Mouse (Mus musculus) ES-Bruce4 (cell line): ENCODE measurements around the gene Traf7.

ENCODE experiments used
- CTCF ChIP-seq: IDR thresholded peaks from one replicate; pipeline ENCODE4 v1.8.1; 2011; ENCODE audit warnings: low read depth, low read length
- POLR2A ChIP-seq: IDR thresholded peaks from one replicate; pipeline ENCODE4 v1.8.1; 2011; ENCODE audit warnings: low read length; ENCODE audit not compliant: insufficient read depth

GRCm38 (mm10) chr17:24495443-24495842, 32.3 kb downstream of the Traf7 start:
- TF ChIP-seq CTCF (no peak), POLR2A (no peak)
